Mouse (Mus musculus): ENCODE results near the gene Bsg. TPM values are rescaled to one million over a fixed set of nuclear protein-coding genes. Genes with fewer than 3 reads are reported as not detected.
A peak's percentile ranks its signal among the peaks of the same experiment; 100 is the strongest.

Bsg gene
- polyA plus RNA-seq, 2 experiments = 579 to 809 TPM

DNA sequence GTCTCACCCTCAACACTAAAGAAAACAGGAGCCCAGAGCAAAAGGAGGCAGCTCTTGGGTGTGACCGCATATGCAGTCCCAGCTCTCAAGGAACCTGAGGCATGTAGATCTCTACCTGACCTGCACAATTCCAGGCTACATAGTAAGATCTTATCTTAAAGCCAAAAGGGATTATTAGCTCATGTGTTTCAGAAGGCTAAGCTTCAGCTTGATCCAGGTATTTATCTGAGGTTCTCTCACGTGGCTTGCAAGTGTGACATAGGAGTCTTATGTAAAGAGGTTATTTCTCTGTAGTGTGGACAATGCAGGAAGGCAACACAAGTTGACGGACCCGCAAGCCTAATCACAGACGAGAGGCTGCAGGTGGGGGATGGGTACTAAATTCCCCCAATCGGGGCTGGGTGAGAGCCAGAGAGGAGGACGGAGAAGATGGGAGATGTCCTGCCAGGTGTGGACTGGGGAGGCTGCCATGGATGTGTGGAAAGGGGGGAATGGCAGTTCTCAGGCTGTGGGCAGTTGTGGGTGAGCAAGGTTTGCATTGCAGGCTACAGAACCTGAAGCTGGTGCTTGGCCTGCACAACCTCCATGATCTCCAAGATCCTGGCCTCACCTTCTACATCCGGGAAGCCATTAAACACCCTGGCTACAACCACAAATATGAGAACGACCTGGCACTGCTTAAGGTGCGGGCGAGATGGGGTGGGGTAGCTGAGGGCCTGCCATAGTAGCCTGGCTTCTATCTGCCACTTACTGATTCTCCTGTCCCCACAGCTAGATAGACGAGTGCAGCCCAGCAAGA lies 10.5 kb upstream of the Bsg start:
- TF ChIP-seq CTCF (IDR thresholded peaks at IDR 0.05; ENCODE audit: low read depth) (no peak), EP300 (IDR thresholded peaks at IDR 0.05; ENCODE audit: low read depth) (no peak)
- Histone ChIP-seq H3K27me3 (ENCODE audit: control insufficient read depth, insufficient read depth, low read length) (no peaks in the 10 kb centered on the region), H3K27ac (no peak overlapping the region), H3K4me3 (ENCODE audit: insufficient read depth in 1 of 2, low read depth in 2 of 2, low read length in 2 of 2) (no peak overlapping the region), H3K36me3 (replicated peaks; ENCODE audit: control insufficient read depth, insufficient read depth, low read depth) (peaks cover 2% of the 10 kb centered on the region), H3K9ac (replicated peaks) (no peak overlapping the region), H3K9me3 (ENCODE audit: control insufficient read depth, low read length) (no peaks in the 10 kb centered on the region; the same call in 1 of the 2 replicates), H3K4me1 (replicated peaks; ENCODE audit: control insufficient read depth in 2 of 2, insufficient read depth in 2 of 2, low read length in 1 of 2) (peaks cover 0 to 9% of the 10 kb centered on the region in 2 experiments; a peak in 2 of 4 replicates), H3K4me2 (ENCODE audit: low read depth) (no peak overlapping the region)
- ATAC-seq (ENCODE audit: insufficient read depth) = no peak
- WGBS (ENCODE audit: insufficient replicate concordance) = 65% methylated on average over 12 of the region's 12 CpGs
- DNase-seq (ENCODE audit: low read depth in 3 of 3, low spot score in 3 of 3) = no peak

DNA sequence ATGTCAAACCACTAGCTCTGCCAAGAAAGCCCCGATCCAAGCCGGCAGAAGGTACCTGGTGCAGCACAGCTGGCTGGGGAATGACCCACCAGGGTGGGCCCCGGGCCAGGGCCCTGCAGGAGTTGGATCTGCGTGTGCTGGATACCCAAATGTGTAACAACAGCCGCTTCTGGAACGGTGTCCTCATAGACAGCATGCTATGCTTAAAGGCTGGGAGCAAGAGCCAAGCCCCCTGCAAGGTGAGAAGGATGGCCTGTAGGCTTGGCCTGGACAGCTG lies 10.0 kb upstream of the Bsg start:
- no peak overlapping the region for H3K4me3 ChIP-seq (ENCODE audit: insufficient read depth in 1 of 2, low read depth in 2 of 2, low read length in 2 of 2)
- WGBS (ENCODE audit: insufficient replicate concordance) = 76% methylated on average over 6 of the region's 6 CpGs
- H3K4me1 ChIP-seq (replicated peaks; ENCODE audit: control insufficient read depth in 2 of 2, insufficient read depth in 2 of 2, low read length in 1 of 2) = peaks cover 0 to 9% of the 10 kb centered on the region in 2 experiments; a peak in 2 of 4 replicates
- TF ChIP-seq CTCF (IDR thresholded peaks at IDR 0.05; ENCODE audit: low read depth) = no peak
- no peak for TF ChIP-seq EP300 (IDR thresholded peaks at IDR 0.05; ENCODE audit: low read depth)
- H3K27ac ChIP-seq = no peak overlapping the region
- H3K9ac ChIP-seq (replicated peaks) = no peak overlapping the region
- H3K36me3 ChIP-seq (replicated peaks; ENCODE audit: control insufficient read depth, insufficient read depth, low read depth) = no peaks in the 10 kb centered on the region
- no peaks in the 10 kb centered on the region; the same call in 1 of the 2 replicates for H3K9me3 ChIP-seq (ENCODE audit: control insufficient read depth, low read length)
- no peak overlapping the region for H3K4me2 ChIP-seq (ENCODE audit: low read depth)
- H3K27me3 ChIP-seq (ENCODE audit: control insufficient read depth, insufficient read depth, low read length) = no peaks in the 10 kb centered on the region
- DNase-seq (ENCODE audit: low read depth in 3 of 3, low spot score in 3 of 3) = no peak
- no peak for ATAC-seq (ENCODE audit: insufficient read depth)

GRCm38 (mm10) chr10:79695231-79696128 lies 8.8 kb upstream of the Bsg start:
- WGBS (ENCODE audit: insufficient replicate concordance) = 53% methylated on average over 13 of the region's 13 CpGs
- peaks cover 0 to 9% of the 10 kb centered on the region in 2 experiments; a peak in 2 of 4 replicates for H3K4me1 ChIP-seq (replicated peaks; ENCODE audit: control insufficient read depth in 2 of 2, insufficient read depth in 2 of 2, low read length in 1 of 2)
- no peak overlapping the region for H3K27ac ChIP-seq

DNA sequence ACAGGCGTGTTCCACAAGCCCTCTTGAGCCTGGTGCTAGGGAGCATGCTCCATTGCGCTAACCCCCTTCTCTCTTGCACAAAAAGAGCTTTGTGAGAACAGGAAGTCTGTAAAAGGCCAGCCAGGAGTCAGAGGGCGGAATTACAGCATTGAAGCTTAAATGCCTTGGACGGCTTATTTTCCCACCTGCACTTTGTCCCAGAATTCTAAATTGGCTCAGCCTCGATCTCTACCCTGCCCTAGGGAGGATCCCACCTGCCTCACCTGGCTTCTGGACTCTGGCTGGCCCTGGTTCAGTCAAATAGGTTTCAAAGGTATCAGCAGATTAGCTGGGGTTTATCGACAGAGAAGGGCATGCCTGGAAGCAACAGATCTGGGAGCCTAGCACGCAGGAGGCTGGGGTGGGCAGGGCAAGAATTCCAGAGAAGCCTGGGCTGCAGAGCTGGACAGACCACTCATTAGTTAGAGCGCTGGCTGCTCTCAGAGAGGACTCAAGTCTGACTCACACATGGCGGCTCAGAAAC lies 8.1 kb upstream of the Bsg start:
- TF ChIP-seq EP300 (IDR thresholded peaks at IDR 0.05; ENCODE audit: low read depth) (no peak), CTCF (IDR thresholded peaks at IDR 0.05; ENCODE audit: low read depth) (no peak)
- no peak overlapping the region for H3K4me2 ChIP-seq (ENCODE audit: low read depth)
- DNase-seq (ENCODE audit: low read depth in 3 of 3, low spot score in 3 of 3) = no peak
- 58% methylated on average over 9 of the region's 9 CpGs for WGBS (ENCODE audit: insufficient replicate concordance)
- H3K4me3 ChIP-seq (ENCODE audit: insufficient read depth in 1 of 2, low read depth in 2 of 2, low read length in 2 of 2) = no peak overlapping the region
- no peak for ATAC-seq (ENCODE audit: insufficient read depth)
- no peak overlapping the region for H3K27ac ChIP-seq
- H3K36me3 ChIP-seq (replicated peaks; ENCODE audit: control insufficient read depth, insufficient read depth, low read depth) = no peaks in the 10 kb centered on the region
- no peaks in the 10 kb centered on the region for H3K27me3 ChIP-seq (ENCODE audit: control insufficient read depth, insufficient read depth, low read length)
- H3K9ac ChIP-seq (replicated peaks) = no peak overlapping the region
- H3K4me1 ChIP-seq (replicated peaks; ENCODE audit: control insufficient read depth in 2 of 2, insufficient read depth in 2 of 2, low read length in 1 of 2) = peaks cover 0 to 15% of the 10 kb centered on the region in 2 experiments; a peak in 2 of 4 replicates
- H3K9me3 ChIP-seq (ENCODE audit: control insufficient read depth, low read length) = no peaks in the 10 kb centered on the region; the same call in 1 of the 2 replicates

More at GRCm38 (mm10) chr10:79695231-79696128, 8.8 kb upstream of the Bsg start:
- TF ChIP-seq EP300 (IDR thresholded peaks at IDR 0.05; ENCODE audit: low read depth) = no peak
- TF ChIP-seq CTCF (IDR thresholded peaks at IDR 0.05; ENCODE audit: low read depth) = peak; percentile 99
- H3K36me3 ChIP-seq (replicated peaks; ENCODE audit: control insufficient read depth, insufficient read depth, low read depth) = no peaks in the 10 kb centered on the region
- no peak overlapping the region for H3K9ac ChIP-seq (replicated peaks)
- DNase-seq (ENCODE audit: low read depth in 3 of 3, low spot score in 3 of 3) = peak in 1 of 3 experiments; percentile 62
- ATAC-seq (ENCODE audit: insufficient read depth) = peak; percentile 53; the same call in 1 of the 2 replicates
- H3K4me3 ChIP-seq (ENCODE audit: insufficient read depth in 1 of 2, low read depth in 2 of 2, low read length in 2 of 2) = no peak overlapping the region
- no peaks in the 10 kb centered on the region for H3K27me3 ChIP-seq (ENCODE audit: control insufficient read depth, insufficient read depth, low read length)
- H3K9me3 ChIP-seq (ENCODE audit: control insufficient read depth, low read length) = no peaks in the 10 kb centered on the region; the same call in 1 of the 2 replicates
- no peak overlapping the region for H3K4me2 ChIP-seq (ENCODE audit: low read depth)
